Comparison of ENCODE assay signal across 20 mouse cellular contexts in the genomic region with DNA sequence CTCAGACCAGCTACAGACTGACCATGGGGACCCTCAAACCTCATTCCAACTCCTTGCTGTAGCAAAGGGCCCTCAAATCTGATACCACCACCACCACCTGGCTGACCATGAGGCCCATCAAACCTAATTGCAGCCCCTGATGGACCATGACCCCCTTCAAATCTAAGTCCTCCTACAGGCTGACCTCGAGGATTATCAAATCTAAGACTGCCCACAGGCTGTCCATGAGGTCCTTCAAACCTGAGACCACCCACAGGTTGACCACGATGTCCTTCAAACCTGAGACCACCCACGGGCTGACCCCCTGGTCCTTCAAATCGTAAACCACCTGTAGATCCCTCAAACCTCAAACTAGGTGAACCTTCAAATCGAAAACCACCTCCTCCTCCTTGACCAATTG. TPM values are rescaled to one million over a fixed set of nuclear protein-coding genes. Genes with fewer than 3 reads are reported as not detected.
DNase-seq lines count a peak whose midpoint lies in the region; ATAC-seq and TF ChIP-seq lines count a peak whose summit lies in the region.
"Had no signal": no experiment of that assay in that cellular context is flagged by ENCODE, and none has a peak within 500 bp of the region (broad histone marks: within the 10 kb centered on the region; RNA-seq: fewer than 3 reads in every experiment).

No protein-coding gene starts in this region.

- H3K27ac ChIP-seq in heart, embryonic 11.5 days (ENCODE audit: low read depth, low read length) = no peak overlapping the region
- H3K27ac ChIP-seq in liver, embryonic 11.5 days (ENCODE audit: low read depth, low read length) = no peak overlapping the region
- no peak overlapping the region for H3K27ac ChIP-seq in liver, postnatal 0 days (ENCODE audit: low read depth)
- no peak overlapping the region for H3K27ac ChIP-seq in intestine, embryonic 15.5 days
- H3K27ac ChIP-seq in intestine, postnatal 0 days (ENCODE audit: low read depth, low read length) = peak overlapping the region; percentile 28; the same call in 1 of the 2 replicates
- H3K27ac ChIP-seq: embryonic facial prominence, embryonic 13.5 days; heart, adult 2 months; hindbrain, embryonic 10.5 days; hindbrain, embryonic 15.5 days had no signal

- 91% methylated on average over 5 of the region's 5 CpGs for WGBS in heart, embryonic 11.5 days (ENCODE audit: insufficient replicate concordance)
- 94% methylated on average over 5 of the region's 5 CpGs for WGBS in liver, embryonic 11.5 days
- WGBS in liver, postnatal 0 days (ENCODE audit: insufficient replicate concordance) = 94% methylated on average over 5 of the region's 5 CpGs
- WGBS in intestine, embryonic 15.5 days = 93% methylated on average over 5 of the region's 5 CpGs
- WGBS in intestine, postnatal 0 days = 98% methylated on average over 5 of the region's 5 CpGs

- H3K9me3 ChIP-seq in heart, embryonic 11.5 days (replicated peaks; ENCODE audit: control insufficient read depth, low read length) = no peaks in the 10 kb centered on the region
- H3K9me3 ChIP-seq in liver, embryonic 11.5 days (ENCODE audit: control insufficient read depth, low read length) = no peaks in the 10 kb centered on the region
- H3K9me3 ChIP-seq in liver, postnatal 0 days (ENCODE audit: low read length) = no peaks in the 10 kb centered on the region
- no peaks in the 10 kb centered on the region for H3K9me3 ChIP-seq in intestine, embryonic 15.5 days
- H3K9me3 ChIP-seq in intestine, postnatal 0 days (ENCODE audit: control insufficient read depth) = no peaks in the 10 kb centered on the region
- H3K9me3 ChIP-seq: embryonic facial prominence, embryonic 13.5 days; heart, embryonic 12.5 days; hindbrain, embryonic 10.5 days; hindbrain, embryonic 15.5 days had no signal

- no peak for TF ChIP-seq EP300 in liver, postnatal 0 days (IDR thresholded peaks at IDR 0.05; ENCODE audit: low read depth)

- ATAC-seq in heart, embryonic 11.5 days (replicated peaks; ENCODE audit: insufficient number of reproducible peaks, low FRiP score, low TSS enrichment) = no peak; the same call in 1 of the 2 replicates
- ATAC-seq in liver, embryonic 11.5 days (replicated peaks; ENCODE audit: low FRiP score) = 0 out of 2 replicates have a peak, but pooled peaks have one; percentile 10
- no peak for ATAC-seq in liver, postnatal 0 days
- peak; percentile 39 for ATAC-seq in intestine, embryonic 15.5 days
- ATAC-seq in intestine, postnatal 0 days = no peak
- ATAC-seq: activated CD4-positive, CD25-positive, alpha-beta regulatory T cell, adult 4 months; forebrain, embryonic 16.5 days; Patski had no signal

- no peak overlapping the region for H3K4me2 ChIP-seq in heart, embryonic 11.5 days
- no peak overlapping the region for H3K4me2 ChIP-seq in liver, embryonic 11.5 days
- H3K4me2 ChIP-seq in liver, postnatal 0 days (ENCODE audit: low read depth, low read length) = no peak overlapping the region
- H3K4me2 ChIP-seq in intestine, embryonic 15.5 days (replicated peaks) = no peak overlapping the region
- no peak overlapping the region for H3K4me2 ChIP-seq in intestine, postnatal 0 days (replicated peaks; ENCODE audit: low read depth)
- H3K4me2 ChIP-seq: embryonic facial prominence, embryonic 13.5 days; heart, embryonic 12.5 days; hindbrain, embryonic 15.5 days had no signal

- no peaks in the 10 kb centered on the region for H3K27me3 ChIP-seq in heart, embryonic 11.5 days (ENCODE audit: control insufficient read depth, insufficient read depth, low read length)
- no peaks in the 10 kb centered on the region for H3K27me3 ChIP-seq in liver, embryonic 11.5 days (replicated peaks; ENCODE audit: control insufficient read depth, insufficient read depth, low read length)
- H3K27me3 ChIP-seq in liver, postnatal 0 days (ENCODE audit: insufficient read depth, low read length) = no peaks in the 10 kb centered on the region
- H3K27me3 ChIP-seq in intestine, embryonic 15.5 days (replicated peaks) = no peaks in the 10 kb centered on the region
- no peaks in the 10 kb centered on the region for H3K27me3 ChIP-seq in intestine, postnatal 0 days (replicated peaks; ENCODE audit: control insufficient read depth, insufficient read depth, low read length)
- H3K27me3 ChIP-seq: CH12.LX; embryonic facial prominence, embryonic 13.5 days; heart, embryonic 12.5 days; hindbrain, embryonic 15.5 days; Patski had no signal

- DNase-seq in heart, adult 11 months = peak; percentile 86
- no peak for DNase-seq in liver, embryonic 11.5 days (ENCODE audit: low spot score)
- no peak for DNase-seq in liver, postnatal 0 days
- DNase-seq: adrenal gland, postnatal 14 days; cerebellum, adult 11-12 months; cerebellum, adult 9-11 months; cerebellum, postnatal 36 days; gastrocnemius, postnatal 10 days; heart, adult 2 months had no signal

- H3K9ac ChIP-seq in heart, embryonic 11.5 days (ENCODE audit: low read depth, low read length) = no peak overlapping the region
- H3K9ac ChIP-seq in liver, embryonic 11.5 days (ENCODE audit: low read depth, low read length) = no peak overlapping the region
- H3K9ac ChIP-seq in liver, postnatal 0 days (replicated peaks) = no peak overlapping the region
- no peak overlapping the region for H3K9ac ChIP-seq in intestine, embryonic 15.5 days
- no peak overlapping the region for H3K9ac ChIP-seq in intestine, postnatal 0 days (ENCODE audit: low read depth, low read length)
- H3K9ac ChIP-seq: embryonic facial prominence, embryonic 13.5 days; heart, embryonic 12.5 days; hindbrain, embryonic 15.5 days had no signal

- no peak overlapping the region for H3K4me3 ChIP-seq in heart, embryonic 11.5 days (ENCODE audit: low read depth, low read length)
- no peak overlapping the region for H3K4me3 ChIP-seq in liver, embryonic 11.5 days (ENCODE audit: low read depth, low read length)
- H3K4me3 ChIP-seq in liver, postnatal 0 days (ENCODE audit: low read depth, low read length) = no peak overlapping the region
- no peak overlapping the region for H3K4me3 ChIP-seq in intestine, embryonic 15.5 days (replicated peaks)
- H3K4me3 ChIP-seq in intestine, postnatal 0 days (ENCODE audit: low read depth, low read length) = no peak overlapping the region
- H3K4me3 ChIP-seq: embryonic facial prominence, embryonic 13.5 days; heart, adult 2 months; heart, embryonic 12.5 days; hindbrain, embryonic 10.5 days; hindbrain, embryonic 15.5 days had no signal

- peaks cover 34% of the 10 kb centered on the region for H3K36me3 ChIP-seq in heart, embryonic 11.5 days (ENCODE audit: control insufficient read depth, insufficient read depth, low read length)
- H3K36me3 ChIP-seq in liver, embryonic 11.5 days (ENCODE audit: control insufficient read depth, insufficient read depth, low read length) = peaks cover 53% of the 10 kb centered on the region
- H3K36me3 ChIP-seq in liver, postnatal 0 days (replicated peaks; ENCODE audit: insufficient read depth, low read length) = peaks cover 75% of the 10 kb centered on the region
- peaks cover 24% of the 10 kb centered on the region for H3K36me3 ChIP-seq in intestine, embryonic 15.5 days
- H3K36me3 ChIP-seq in intestine, postnatal 0 days (ENCODE audit: control insufficient read depth, insufficient read depth) = peaks cover 55% of the 10 kb centered on the region

- no peaks in the 10 kb centered on the region for H3K4me1 ChIP-seq in heart, embryonic 11.5 days (ENCODE audit: control insufficient read depth, insufficient read depth, low read length)
- H3K4me1 ChIP-seq in liver, embryonic 11.5 days (replicated peaks; ENCODE audit: control insufficient read depth, insufficient read depth, low read length) = no peaks in the 10 kb centered on the region
- H3K4me1 ChIP-seq in liver, postnatal 0 days (ENCODE audit: insufficient read depth) = peaks cover 5% of the 10 kb centered on the region; the same call in 1 of the 2 replicates
- H3K4me1 ChIP-seq in intestine, embryonic 15.5 days (replicated peaks) = no peaks in the 10 kb centered on the region
- H3K4me1 ChIP-seq in intestine, postnatal 0 days (replicated peaks; ENCODE audit: control insufficient read depth, insufficient read depth, low read length) = peaks cover 3% of the 10 kb centered on the region; the same call in 1 of the 2 replicates
- H3K4me1 ChIP-seq: hindbrain, embryonic 10.5 days had no signal

- TF ChIP-seq CTCF in liver, postnatal 0 days (IDR thresholded peaks at IDR 0.05; ENCODE audit: low read depth) = no peak
- no peak for TF ChIP-seq CTCF in intestine, postnatal 0 days (IDR thresholded peaks at IDR 0.05; ENCODE audit: low read depth)

RNA-seq across cellular contexts. Expression of a gene that starts 11.7 kb away (rescaled TPM):
- 14.1 and 15.7 TPM in 2 replicates for polyA plus RNA-seq in heart, embryonic 11.5 days (2014; fragmentation: Nextera tagmentation; extraction: Ambion mirVana)
- 17.6 and 19.2 TPM in 2 replicates for polyA plus RNA-seq in liver, embryonic 11.5 days (2014; fragmentation: Nextera tagmentation; extraction: Ambion mirVana)
- polyA plus RNA-seq in liver, postnatal 0 days (2015; fragmentation: Nextera tagmentation; extraction: Ambion mirVana) = 7.0 and 8.0 TPM in 2 replicates
- polyA plus RNA-seq in intestine, embryonic 15.5 days (2015; fragmentation: Nextera tagmentation; extraction: Ambion mirVana) = 19.3 and 20.1 TPM in 2 replicates
- 11.7 and 13.2 TPM in 2 replicates for polyA plus RNA-seq in intestine, postnatal 0 days (2015; fragmentation: Nextera tagmentation; extraction: Ambion mirVana)

RNA-seq across cellular contexts. Expression of a gene that starts 21.1 kb away (rescaled TPM):
- 3.9 and 4.4 TPM in 2 replicates for polyA plus RNA-seq in heart, embryonic 11.5 days (2014; fragmentation: Nextera tagmentation; extraction: Ambion mirVana)
- 1.3 and 1.7 TPM in 2 replicates for polyA plus RNA-seq in liver, embryonic 11.5 days (2014; fragmentation: Nextera tagmentation; extraction: Ambion mirVana)
- polyA plus RNA-seq in liver, postnatal 0 days (2015; fragmentation: Nextera tagmentation; extraction: Ambion mirVana) = 0.45 and 0.67 TPM in 2 replicates
- polyA plus RNA-seq in intestine, embryonic 15.5 days (2015; fragmentation: Nextera tagmentation; extraction: Ambion mirVana) = 3.9 and 4.5 TPM in 2 replicates
- polyA plus RNA-seq in intestine, postnatal 0 days (2015; fragmentation: Nextera tagmentation; extraction: Ambion mirVana) = 0.75 and 0.93 TPM in 2 replicates
- polyA plus RNA-seq: activated CD4-positive, CD25-positive, alpha-beta regulatory T cell, adult 4 months had no signal

Comparison
In these comparisons a context has a peak if more than half of its experiments do, and no peak if none do; other contexts are left out.
1. ATAC-seq: peak in liver, embryonic 11.5 days (single experiment) and intestine, embryonic 15.5 days (single experiment); none in heart, embryonic 11.5 days (single experiment), liver, postnatal 0 days (single experiment) and intestine, postnatal 0 days (single experiment).